Mouse (Mus musculus): ENCODE results near the gene Dennd4a.

Gene Dennd4a

GRCm38 (mm10) chr9:64795846-64796615 is 15.1 kb upstream of the Dennd4a start:
- Histone ChIP-seq H3K36me3 (ENCODE audit: control insufficient read depth, insufficient read depth, low read length, poor library complexity, severe bottlenecking) (no peaks in the 10 kb centered on the region; the same call in 1 of the 2 replicates), H3K27me3 (ENCODE audit: control insufficient read depth, insufficient read depth, low read length, poor library complexity, severe bottlenecking) (no peaks in the 10 kb centered on the region)
- DNase-seq (ENCODE audit: low read depth, low spot score), result no peak

DNA sequence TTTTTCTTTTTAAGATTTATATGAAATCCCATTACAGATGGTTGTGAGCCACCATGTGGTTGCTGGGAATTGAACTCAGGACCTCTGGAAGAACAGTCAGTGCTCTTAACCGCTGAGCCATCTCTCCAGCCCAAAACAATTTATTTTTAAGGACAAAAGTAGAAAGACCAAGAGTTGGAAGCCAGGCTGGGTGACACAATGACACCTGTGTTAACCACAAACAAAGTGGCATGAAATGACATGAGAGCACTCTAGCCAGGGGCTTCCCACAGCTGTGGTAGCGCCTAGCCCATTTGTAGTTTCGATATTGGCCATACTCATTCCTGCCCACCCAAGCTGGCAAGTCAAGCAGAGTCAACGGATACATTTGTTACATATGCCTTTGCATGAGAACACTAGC is 13.7 kb upstream of the Dennd4a start:
- Histone ChIP-seq H3K27me3 (ENCODE audit: control insufficient read depth, insufficient read depth, low read length, poor library complexity, severe bottlenecking) (no peaks in the 10 kb centered on the region), H3K36me3 (ENCODE audit: control insufficient read depth, insufficient read depth, low read length, poor library complexity, severe bottlenecking) (no peaks in the 10 kb centered on the region; the same call in 1 of the 2 replicates)
- peak; percentile 92 for DNase-seq (ENCODE audit: low read depth, low spot score)

DNA sequence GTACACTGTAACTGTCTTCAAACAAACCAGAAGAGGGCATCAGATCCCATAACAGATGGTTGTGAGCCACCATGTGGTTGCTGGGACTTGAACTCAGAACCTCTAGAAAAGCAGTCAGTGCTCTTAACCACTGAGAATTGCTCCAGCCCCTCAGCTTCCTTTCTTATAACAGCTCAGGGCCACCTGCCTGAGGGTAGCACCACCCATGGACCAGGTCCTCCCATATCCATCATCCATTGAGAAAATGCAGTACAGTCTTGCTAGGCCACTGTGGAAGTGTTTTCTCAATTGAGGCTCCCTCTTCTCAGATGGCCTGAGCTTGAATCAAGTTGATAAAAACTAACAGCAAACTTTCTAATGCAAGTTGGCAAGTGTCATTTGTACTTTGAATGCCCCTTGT is 13.0 kb upstream of the Dennd4a start:
- DNase-seq (ENCODE audit: low read depth, low spot score), result no peak
- no peaks in the 10 kb centered on the region for H3K27me3 ChIP-seq (ENCODE audit: control insufficient read depth, insufficient read depth, low read length, poor library complexity, severe bottlenecking)

GRCm38 (mm10) chr9:64798859-64799258 is 12.3 kb upstream of the Dennd4a start:
- H3K27me3 ChIP-seq (ENCODE audit: control insufficient read depth, insufficient read depth, low read length, poor library complexity, severe bottlenecking), result no peaks in the 10 kb centered on the region
- DNase-seq (ENCODE audit: low read depth, low spot score), result peak; percentile 78
- H3K36me3 ChIP-seq (ENCODE audit: control insufficient read depth, insufficient read depth, low read length, poor library complexity, severe bottlenecking), result no peaks in the 10 kb centered on the region; the same call in 1 of the 2 replicates

More for the DNA sequence above, 13.0 kb upstream of the Dennd4a start:
- H3K36me3 ChIP-seq (ENCODE audit: control insufficient read depth, insufficient read depth, low read length, poor library complexity, severe bottlenecking), result no peaks in the 10 kb centered on the region; the same call in 1 of the 2 replicates

DNA sequence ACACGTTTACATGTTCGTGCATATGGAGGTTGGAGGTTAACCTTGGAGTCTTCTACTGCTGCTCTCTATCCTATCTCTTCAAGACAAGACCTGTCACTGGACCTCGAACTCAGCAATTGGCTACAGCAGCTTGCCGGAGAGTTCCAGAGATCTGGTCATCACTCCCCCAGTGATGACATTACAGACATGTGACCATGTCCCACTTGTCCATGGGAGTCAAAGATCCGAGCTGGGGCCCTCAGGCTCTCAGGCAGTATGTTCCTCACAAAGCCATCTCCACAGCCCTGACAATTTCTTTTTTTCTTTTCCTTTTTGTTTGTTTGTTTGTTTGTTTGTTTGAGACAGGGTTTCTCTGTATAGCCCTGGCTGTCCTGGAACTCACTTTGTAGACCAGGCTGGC is 11.6 kb upstream of the Dennd4a start:
- no peak for DNase-seq (ENCODE audit: low read depth, low spot score)
- H3K27me3 ChIP-seq (ENCODE audit: control insufficient read depth, insufficient read depth, low read length, poor library complexity, severe bottlenecking), result no peaks in the 10 kb centered on the region
- H3K36me3 ChIP-seq (ENCODE audit: control insufficient read depth, insufficient read depth, low read length, poor library complexity, severe bottlenecking), result no peaks in the 10 kb centered on the region; the same call in 1 of the 2 replicates

- no peak for DNase-seq (ENCODE audit: low read depth, low spot score)
- Histone ChIP-seq H3K27me3 (ENCODE audit: control insufficient read depth, insufficient read depth, low read length, poor library complexity, severe bottlenecking) (no peaks in the 10 kb centered on the region), H3K36me3 (ENCODE audit: control insufficient read depth, insufficient read depth, low read length, poor library complexity, severe bottlenecking) (no peaks in the 10 kb centered on the region)
These were observed 8.6 kb upstream of the Dennd4a start for GRCm38 (mm10) chr9:64802561-64802960.

DNA sequence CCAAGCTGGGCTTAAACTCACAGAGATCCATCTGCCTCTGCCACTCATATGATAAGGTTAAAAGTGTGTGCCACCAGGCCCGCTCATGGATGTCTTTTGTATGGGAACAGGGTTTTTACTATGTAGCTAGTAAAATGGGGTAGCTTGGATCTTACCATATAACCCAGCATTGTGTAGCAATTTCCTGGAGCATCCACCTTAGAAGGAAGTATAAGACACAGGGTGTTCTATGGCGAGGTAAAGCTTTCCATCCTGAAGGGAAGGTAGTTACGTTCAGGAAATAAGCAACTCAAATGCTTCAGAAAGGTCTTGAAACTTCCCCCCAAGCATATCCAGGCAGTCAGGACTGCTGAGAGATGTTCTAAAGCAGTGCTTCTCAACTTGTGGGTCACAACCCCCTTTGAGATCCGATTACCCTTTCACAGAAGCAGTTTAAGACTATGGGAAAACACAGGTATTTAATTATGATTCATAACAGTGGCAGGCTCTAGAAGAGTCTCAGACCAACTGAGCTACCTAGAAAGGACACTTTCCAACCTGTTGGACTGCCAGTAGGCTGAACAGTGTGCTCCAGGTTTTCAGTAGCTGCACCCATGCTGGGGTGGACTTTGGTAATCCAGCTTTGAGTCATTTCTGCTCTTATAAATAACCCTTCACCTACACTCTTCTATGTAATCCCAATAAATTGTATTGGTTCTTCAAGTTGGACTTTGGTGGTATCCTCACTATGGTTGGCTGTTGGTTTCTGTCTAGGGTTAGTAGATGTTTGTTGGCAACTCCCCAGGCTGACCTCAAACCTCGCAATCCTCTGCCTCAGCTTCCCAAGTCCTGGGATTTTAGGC is 7.5 kb upstream of the Dennd4a start:
- no peak for DNase-seq (ENCODE audit: low read depth, low spot score)
- no peaks in the 10 kb centered on the region for H3K27me3 ChIP-seq (ENCODE audit: control insufficient read depth, insufficient read depth, low read length, poor library complexity, severe bottlenecking)
- H3K36me3 ChIP-seq (ENCODE audit: control insufficient read depth, insufficient read depth, low read length, poor library complexity, severe bottlenecking), result no peaks in the 10 kb centered on the region

GRCm38 (mm10) chr9:64805875-64806274 is 5.3 kb upstream of the Dennd4a start:
- no peaks in the 10 kb centered on the region for H3K36me3 ChIP-seq (ENCODE audit: control insufficient read depth, insufficient read depth, low read length, poor library complexity, severe bottlenecking)
- DNase-seq (ENCODE audit: low read depth, low spot score), result no peak
- H3K27me3 ChIP-seq (ENCODE audit: control insufficient read depth, insufficient read depth, low read length, poor library complexity, severe bottlenecking), result no peaks in the 10 kb centered on the region

GRCm38 (mm10) chr9:64806335-64807060 is 4.6 kb upstream of the Dennd4a start:
- H3K27me3 ChIP-seq (ENCODE audit: control insufficient read depth, insufficient read depth, low read length, poor library complexity, severe bottlenecking), result no peaks in the 10 kb centered on the region
- no peaks in the 10 kb centered on the region for H3K36me3 ChIP-seq (ENCODE audit: control insufficient read depth, insufficient read depth, low read length, poor library complexity, severe bottlenecking)
- no peak for DNase-seq (ENCODE audit: low read depth, low spot score)

DNA sequence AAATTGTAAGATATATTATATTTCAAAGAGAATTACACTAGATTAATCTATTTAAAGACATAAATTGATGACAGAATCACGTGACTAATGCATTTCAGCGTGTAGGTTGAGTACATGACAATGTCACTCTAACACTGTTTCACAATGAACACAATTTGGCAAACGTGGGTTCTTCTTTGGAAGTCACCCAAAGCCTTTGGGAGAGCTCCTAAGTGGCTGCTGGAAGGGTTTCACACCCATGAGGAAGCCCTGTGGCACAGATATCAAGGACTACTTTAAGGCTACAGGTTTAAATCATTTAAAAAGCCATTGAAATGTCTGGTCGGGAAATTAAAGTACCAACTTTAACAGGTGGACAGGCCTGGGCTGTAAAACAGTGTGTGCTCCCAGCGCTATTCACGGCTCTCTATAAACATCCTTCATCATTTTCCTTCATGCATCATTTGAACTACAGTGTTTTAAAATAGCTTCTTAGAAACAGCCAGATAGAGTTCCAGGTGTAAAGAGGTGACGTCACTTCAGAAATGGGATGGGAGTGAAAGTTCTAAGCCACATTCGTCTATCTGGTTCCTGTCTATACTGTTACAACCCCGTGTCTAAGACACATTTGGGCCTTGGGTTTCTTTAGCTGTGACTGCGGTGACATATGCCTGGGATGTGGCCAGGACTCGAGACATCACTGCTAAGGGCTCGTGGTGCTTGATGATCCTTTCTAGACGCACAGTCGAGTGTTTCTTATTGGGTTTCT is 3.9 kb upstream of the Dennd4a start:
- H3K27me3 ChIP-seq (ENCODE audit: control insufficient read depth, insufficient read depth, low read length, poor library complexity, severe bottlenecking), result no peaks in the 10 kb centered on the region
- DNase-seq (ENCODE audit: low read depth, low spot score), result no peak

DNA sequence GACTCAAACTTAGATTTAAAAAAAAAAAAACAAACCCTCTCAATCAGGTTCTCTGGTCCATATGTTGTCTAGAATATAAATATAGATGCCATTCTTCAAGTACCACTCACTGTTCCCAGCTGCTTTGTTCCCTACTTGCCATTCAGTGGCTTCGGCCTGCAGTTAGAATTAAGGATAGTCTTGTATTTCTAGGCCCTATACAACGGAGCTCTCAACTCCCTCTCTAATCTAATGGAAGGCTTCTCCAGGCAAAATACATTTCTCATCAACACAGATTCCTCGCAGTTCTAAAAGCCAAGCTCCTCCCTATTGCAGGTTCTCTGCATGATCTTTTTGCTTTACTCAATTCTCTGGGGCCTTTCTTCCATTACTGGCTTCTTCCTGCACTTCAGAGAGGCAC is 1.3 kb upstream of the Dennd4a start:
- no peaks in the 10 kb centered on the region for H3K36me3 ChIP-seq (ENCODE audit: control insufficient read depth, insufficient read depth, low read length, poor library complexity, severe bottlenecking)
- no peak for DNase-seq (ENCODE audit: low read depth, low spot score)
- H3K27me3 ChIP-seq (ENCODE audit: control insufficient read depth, insufficient read depth, low read length, poor library complexity, severe bottlenecking), result no peaks in the 10 kb centered on the region

More for the DNA sequence above, 3.9 kb upstream of the Dennd4a start:
- H3K36me3 ChIP-seq (ENCODE audit: control insufficient read depth, insufficient read depth, low read length, poor library complexity, severe bottlenecking), result no peaks in the 10 kb centered on the region

DNA sequence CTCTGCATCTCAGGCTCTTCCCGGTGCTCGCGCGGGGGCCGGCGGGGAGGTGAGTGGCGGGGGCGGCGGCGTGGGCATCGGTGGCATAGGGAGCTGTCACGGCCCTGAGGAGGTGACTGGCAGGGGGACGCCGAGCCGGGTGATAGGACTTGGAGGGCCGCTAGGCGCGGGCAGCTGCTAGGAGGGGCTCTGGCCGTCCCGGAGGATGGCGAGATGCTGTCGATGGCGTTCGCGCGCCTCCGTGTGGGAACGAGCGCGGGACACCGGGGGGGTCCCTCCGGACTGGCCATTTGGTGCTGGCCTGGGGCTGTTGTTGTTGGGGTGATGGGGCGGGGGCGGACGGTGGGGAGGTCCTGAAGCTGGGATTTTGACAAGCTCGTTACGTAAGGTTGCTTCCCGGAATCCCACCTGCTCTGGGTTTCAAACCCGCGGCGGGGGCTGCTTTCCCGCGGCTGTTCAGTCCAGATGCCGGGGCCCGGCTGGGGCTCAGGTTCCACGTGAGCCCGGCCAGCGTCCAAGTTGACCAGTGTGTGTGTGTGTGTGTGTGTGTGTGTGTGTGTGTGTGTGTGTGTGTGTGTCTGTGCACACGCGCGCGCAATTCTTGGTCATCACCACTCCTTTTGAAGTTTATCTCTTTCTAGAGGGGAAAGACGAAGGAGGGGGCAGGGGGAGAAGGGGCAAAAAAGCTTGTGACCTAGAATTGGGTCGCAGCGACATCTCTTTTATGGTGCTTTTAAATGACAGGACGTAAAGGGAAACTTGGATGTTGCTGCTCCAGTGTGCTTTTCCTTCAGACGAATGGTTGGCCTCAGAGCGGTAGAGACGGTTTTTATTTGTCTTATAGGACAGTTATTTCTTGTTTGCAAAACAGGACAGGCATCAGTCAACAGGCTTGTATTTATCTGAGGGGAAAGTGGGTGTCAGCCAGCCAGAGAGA is 666 bp downstream of the Dennd4a start:
- Histone ChIP-seq H3K27me3 (ENCODE audit: control insufficient read depth, insufficient read depth, low read length, poor library complexity, severe bottlenecking) (no peaks in the 10 kb centered on the region), H3K36me3 (ENCODE audit: control insufficient read depth, insufficient read depth, low read length, poor library complexity, severe bottlenecking) (no peaks in the 10 kb centered on the region)
- DNase-seq (ENCODE audit: low read depth, low spot score), result peak; percentile 57

GRCm38 (mm10) chr9:64812475-64812860 is 1.3 kb downstream of the Dennd4a start:
- no peaks in the 10 kb centered on the region for H3K36me3 ChIP-seq (ENCODE audit: control insufficient read depth, insufficient read depth, low read length, poor library complexity, severe bottlenecking)
- DNase-seq (ENCODE audit: low read depth, low spot score), result peak; percentile 67
- H3K27me3 ChIP-seq (ENCODE audit: control insufficient read depth, insufficient read depth, low read length, poor library complexity, severe bottlenecking), result no peaks in the 10 kb centered on the region

Data from splenic B cell, adult 2 months (primary cell).